Mouse (Mus musculus): ENCODE measurements around the gene Hps3. TPM values are rescaled to one million over a fixed set of nuclear protein-coding genes. Genes with fewer than 3 reads are reported as not detected.

Gene Hps3
- polyA plus RNA-seq, 1 experiment from 2014 or later, result 9.2 TPM

DNA sequence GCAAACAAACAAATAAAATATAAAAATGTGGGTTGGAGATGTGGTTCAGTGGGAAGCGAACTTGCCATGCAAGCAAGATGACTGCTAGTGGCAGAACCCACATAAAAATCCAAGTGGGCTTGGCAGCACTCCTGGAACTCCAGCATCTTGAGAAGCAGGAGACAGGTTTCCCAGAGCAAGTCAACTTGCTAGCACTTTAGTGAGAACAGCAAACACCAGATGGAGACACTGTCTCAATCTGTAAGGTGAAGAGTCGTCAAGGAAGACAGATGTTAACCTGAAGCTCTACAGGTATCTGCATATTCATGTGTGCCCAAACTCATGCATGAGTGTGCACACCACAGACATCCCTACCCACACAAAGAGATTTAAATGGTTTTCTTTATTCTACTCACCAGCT is 35.6 kb downstream of the Hps3 start:
- no peaks in the 10 kb centered on the region for H3K9me3 ChIP-seq
- H3K27me3 ChIP-seq (ENCODE audit: insufficient read depth, poor library complexity, severe bottlenecking), result no peaks in the 10 kb centered on the region
- WGBS, result 83% methylated on average over 2 of the region's 2 CpGs
- H3K4me3 ChIP-seq, result no peak overlapping the region
- no peak overlapping the region for H3K27ac ChIP-seq
- no peak for DNase-seq (ENCODE audit: low spot score)
- H3K4me1 ChIP-seq, result no peaks in the 10 kb centered on the region
- peaks cover 26% of the 10 kb centered on the region for H3K36me3 ChIP-seq

DNA sequence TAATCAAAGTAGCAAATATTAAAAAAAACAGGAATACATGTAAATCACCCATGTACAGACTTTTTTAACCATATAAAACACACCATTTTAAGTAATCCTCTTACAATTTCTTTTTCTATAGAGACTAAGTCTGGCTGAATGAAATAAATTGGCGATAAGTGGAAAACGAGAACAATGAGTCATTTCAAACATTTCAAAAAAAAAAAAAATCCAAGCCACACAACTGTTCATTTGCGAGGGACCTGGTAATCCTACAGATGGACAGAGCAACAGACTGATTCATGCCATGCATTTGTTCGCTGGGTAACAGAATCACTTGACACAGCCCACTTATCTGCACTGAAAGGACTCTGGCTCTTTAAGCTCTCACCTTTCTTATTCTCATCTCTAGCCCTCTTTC is 42.7 kb downstream of the Hps3 start:
- Histone ChIP-seq H3K27me3 (ENCODE audit: insufficient read depth, poor library complexity, severe bottlenecking) (no peaks in the 10 kb centered on the region), H3K4me1 (no peaks in the 10 kb centered on the region), H3K27ac (no peak overlapping the region), H3K9me3 (no peaks in the 10 kb centered on the region), H3K4me3 (no peak overlapping the region), H3K36me3 (peaks cover 4% of the 10 kb centered on the region)
- no peak for DNase-seq (ENCODE audit: low spot score)
- 80% methylated on average over 4 of the region's 4 CpGs for WGBS

DNA sequence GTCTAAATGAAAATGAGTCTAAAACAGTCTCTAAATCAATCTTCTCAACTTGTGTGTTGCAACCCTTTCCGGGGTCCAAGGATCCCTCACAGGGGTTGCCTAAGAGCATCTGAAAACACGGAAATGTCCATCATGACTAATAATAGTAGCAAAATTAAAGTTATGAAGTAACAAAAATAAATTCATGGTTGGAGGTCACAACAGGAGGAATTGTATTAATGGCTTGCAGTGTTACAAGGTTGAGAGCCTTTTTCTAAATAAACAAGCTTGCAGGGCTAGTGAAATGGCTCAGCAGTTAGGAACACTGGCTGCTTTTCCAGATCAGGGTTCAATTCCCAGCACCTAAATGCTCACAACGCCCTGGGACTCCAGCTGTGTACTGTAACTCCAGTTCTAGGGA is 45.1 kb downstream of the Hps3 start:
- H3K4me3 ChIP-seq, result no peak overlapping the region
- H3K27me3 ChIP-seq (ENCODE audit: insufficient read depth, poor library complexity, severe bottlenecking), result no peaks in the 10 kb centered on the region
- H3K4me1 ChIP-seq, result no peaks in the 10 kb centered on the region
- H3K9me3 ChIP-seq, result no peaks in the 10 kb centered on the region
- no peaks in the 10 kb centered on the region for H3K36me3 ChIP-seq
- DNase-seq (ENCODE audit: low spot score), result no peak
- 70% methylated on average over 3 of the region's 3 CpGs for WGBS
- H3K27ac ChIP-seq, result no peak overlapping the region

DNA sequence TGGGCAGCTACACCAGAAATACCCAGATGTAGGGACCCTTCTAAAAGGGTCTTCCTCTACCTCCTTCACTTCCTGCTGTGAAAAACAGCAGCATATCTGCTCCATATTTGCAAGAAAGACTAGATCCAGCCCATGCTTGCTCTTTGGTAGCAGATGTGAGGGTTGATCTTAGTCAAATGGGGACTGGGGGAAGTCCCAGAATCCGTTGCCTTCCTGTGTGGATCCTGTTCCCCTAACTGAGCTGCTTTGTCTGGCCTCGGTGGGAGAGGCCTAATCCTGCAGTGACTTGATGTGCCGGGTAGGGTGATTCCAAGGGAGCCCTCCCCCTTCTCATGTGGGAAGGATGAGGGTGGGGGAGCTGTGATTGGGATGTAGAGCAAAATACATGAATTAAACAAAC is 49.0 kb downstream of the Hps3 start:
- Histone ChIP-seq H3K27me3 (ENCODE audit: insufficient read depth, poor library complexity, severe bottlenecking) (no peaks in the 10 kb centered on the region), H3K9me3 (no peaks in the 10 kb centered on the region), H3K4me1 (no peaks in the 10 kb centered on the region), H3K27ac (no peak overlapping the region), H3K4me3 (no peak overlapping the region), H3K36me3 (no peaks in the 10 kb centered on the region)
- 28% methylated on average over 3 of the region's 3 CpGs for whole genome bisulfite sequencing
- DNase-seq (ENCODE audit: low spot score), result no peak

DNA sequence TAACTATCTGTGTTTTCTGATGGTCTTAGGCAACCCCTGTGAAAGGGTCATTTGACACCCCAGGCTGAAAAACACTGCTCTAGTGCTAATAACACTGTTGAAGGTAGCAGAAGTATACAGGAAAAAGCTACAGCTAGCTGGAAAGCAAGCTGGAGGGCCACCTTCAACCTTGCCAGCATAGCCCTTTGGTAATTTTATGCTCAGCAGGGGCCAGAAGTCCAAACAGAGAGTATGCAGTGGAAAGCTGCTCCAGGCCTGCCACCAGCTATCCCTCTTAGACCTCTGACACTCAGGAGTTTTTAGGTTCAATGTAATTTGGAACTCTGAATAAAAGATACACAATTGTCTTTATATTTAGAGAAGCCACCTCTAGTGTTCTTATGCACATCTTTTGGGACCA is 52.3 kb downstream of the Hps3 start:
- Histone ChIP-seq H3K9me3 (no peaks in the 10 kb centered on the region), H3K4me3 (no peak overlapping the region), H3K27ac (no peak overlapping the region), H3K4me1 (no peaks in the 10 kb centered on the region), H3K27me3 (ENCODE audit: insufficient read depth, poor library complexity, severe bottlenecking) (no peaks in the 10 kb centered on the region), H3K36me3 (no peaks in the 10 kb centered on the region)
- DNase-seq (ENCODE audit: low spot score), result no peak

DNA sequence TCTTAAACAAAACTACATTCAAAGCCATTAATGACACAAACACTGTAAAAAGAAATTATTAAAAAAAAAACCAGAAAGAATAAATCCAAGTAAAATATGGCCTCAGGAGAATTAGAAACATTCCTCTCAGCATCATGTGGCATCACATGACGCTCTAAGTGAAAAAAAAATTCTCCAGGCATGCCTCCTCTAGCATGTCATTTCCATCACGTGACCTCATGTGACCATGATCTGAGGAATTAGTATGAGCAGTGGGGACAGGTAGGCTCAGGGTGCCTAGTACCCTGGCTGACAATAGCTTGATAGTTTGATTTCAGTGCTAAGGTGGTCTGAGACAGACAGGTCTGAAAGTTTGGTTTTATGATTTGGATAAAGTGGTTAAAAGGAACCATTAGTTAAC is 54.0 kb downstream of the Hps3 start:
- DNase-seq (ENCODE audit: low spot score), result no peak
- Histone ChIP-seq H3K27me3 (ENCODE audit: insufficient read depth, poor library complexity, severe bottlenecking) (no peaks in the 10 kb centered on the region), H3K36me3 (no peaks in the 10 kb centered on the region), H3K9me3 (no peaks in the 10 kb centered on the region), H3K4me3 (no peak overlapping the region), H3K4me1 (no peaks in the 10 kb centered on the region), H3K27ac (no peak overlapping the region)
- 75% methylated on average over 2 of the region's 2 CpGs for WGBS

DNA sequence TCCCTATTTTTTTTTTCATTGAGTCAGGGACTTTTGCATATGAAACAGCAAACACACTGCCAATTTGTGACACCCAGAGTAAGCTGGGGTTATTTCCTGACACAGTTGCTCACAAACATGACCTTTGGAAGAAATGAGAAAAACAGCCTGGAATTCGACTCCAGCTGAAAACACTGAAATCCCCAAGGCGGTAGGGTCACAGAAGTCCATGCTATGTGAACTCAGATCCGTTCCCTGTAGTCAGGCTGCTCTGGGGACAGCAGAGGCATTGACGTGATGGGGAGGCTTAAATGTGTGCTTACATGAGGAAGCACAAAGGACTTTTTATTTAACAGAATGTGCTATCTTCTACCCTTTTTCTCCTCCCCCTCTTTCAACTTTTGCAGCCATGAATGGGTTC is 56.6 kb downstream of the Hps3 start:
- H3K4me1 ChIP-seq, result no peaks in the 10 kb centered on the region
- H3K27ac ChIP-seq, result no peak overlapping the region
- DNase-seq (ENCODE audit: low spot score), result no peak
- 52% methylated on average over 4 of the region's 4 CpGs for WGBS
- no peak overlapping the region for H3K4me3 ChIP-seq
- no peaks in the 10 kb centered on the region for H3K36me3 ChIP-seq
- H3K9me3 ChIP-seq, result no peaks in the 10 kb centered on the region
- H3K27me3 ChIP-seq (ENCODE audit: insufficient read depth, poor library complexity, severe bottlenecking), result no peaks in the 10 kb centered on the region

DNA sequence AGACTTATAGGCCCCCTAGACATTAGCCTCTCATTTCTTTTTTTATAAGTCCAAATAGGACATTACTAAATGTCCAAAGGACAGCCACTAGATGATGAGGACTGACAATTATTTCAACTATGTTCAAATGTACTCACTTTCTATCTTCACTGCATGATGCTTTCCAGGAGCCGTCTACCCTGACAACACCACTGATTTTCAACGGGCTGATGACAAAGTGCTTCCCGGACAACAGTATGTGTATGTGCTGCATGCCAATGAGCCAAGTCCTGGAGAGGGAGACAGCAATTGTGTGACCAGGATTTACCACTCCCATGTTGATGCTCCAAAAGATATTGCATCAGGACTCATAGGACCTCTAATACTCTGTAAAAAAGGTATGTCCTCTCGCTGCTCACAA is 69.0 kb downstream of the Hps3 start:
- Histone ChIP-seq H3K36me3 (no peaks in the 10 kb centered on the region), H3K27ac (no peak overlapping the region), H3K4me3 (no peak overlapping the region), H3K4me1 (peaks cover 12% of the 10 kb centered on the region; the same call in 1 of the 2 replicates), H3K27me3 (ENCODE audit: insufficient read depth, poor library complexity, severe bottlenecking) (no peaks in the 10 kb centered on the region), H3K9me3 (no peaks in the 10 kb centered on the region)
- DNase-seq (ENCODE audit: low spot score), result no peak
- WGBS, result 46% methylated on average over 4 of the region's 4 CpGs

DNA sequence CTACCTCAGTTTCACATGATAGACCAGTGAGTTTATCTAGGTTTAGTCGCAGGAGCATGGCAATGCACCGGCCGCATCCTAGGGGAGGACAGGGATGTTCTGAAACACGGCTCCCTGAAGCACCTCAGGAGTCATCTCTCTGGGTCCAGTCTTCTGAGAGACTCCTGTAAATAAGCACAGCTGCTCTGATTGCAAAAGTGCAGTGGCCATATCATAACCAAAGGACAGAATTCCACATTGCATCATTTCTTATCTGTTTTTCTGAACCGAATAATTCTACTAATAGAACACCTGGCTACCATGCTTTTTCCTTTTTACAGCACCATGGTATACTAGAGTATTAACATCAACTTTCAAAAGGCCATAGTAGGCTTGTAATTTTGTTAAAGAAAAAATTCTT is 69.9 kb downstream of the Hps3 start:
- WGBS, result 78% methylated on average over 5 of the region's 5 CpGs
- H3K27me3 ChIP-seq (ENCODE audit: insufficient read depth, poor library complexity, severe bottlenecking), result no peaks in the 10 kb centered on the region
- no peak overlapping the region for H3K27ac ChIP-seq
- no peak overlapping the region for H3K4me3 ChIP-seq
- H3K9me3 ChIP-seq, result no peaks in the 10 kb centered on the region
- H3K4me1 ChIP-seq, result peaks cover 12% of the 10 kb centered on the region; the same call in 1 of the 2 replicates
- DNase-seq (ENCODE audit: low spot score), result no peak
- no peaks in the 10 kb centered on the region for H3K36me3 ChIP-seq

DNA sequence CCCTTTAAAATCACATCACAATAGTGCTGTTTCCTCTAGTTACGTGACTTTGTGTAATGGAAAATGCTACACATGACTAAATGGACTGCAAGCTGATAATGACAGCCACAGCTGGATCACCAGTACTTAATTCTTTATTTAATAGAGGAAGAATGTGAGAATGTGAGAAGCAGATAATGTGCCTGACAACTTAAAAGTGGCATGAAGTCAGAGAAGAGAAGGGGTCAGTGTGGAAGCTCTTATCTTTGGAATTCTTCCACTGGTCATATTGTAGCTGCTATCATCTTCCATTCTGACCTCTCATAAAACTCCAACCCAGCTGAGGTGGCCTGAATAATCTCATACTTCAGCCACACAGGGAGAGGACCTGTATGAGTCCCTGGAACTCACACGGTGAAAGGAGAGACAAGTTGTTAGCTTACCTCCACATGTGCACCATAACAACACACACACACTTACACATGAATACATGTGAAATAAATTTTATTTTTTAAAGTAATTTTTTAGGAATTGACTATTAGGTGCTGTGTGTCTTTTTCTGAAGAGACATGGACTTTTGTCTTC is 70.4 kb downstream of the Hps3 start:
- Histone ChIP-seq H3K4me1 (peaks cover 12% of the 10 kb centered on the region; the same call in 1 of the 2 replicates), H3K4me3 (no peak overlapping the region), H3K27me3 (ENCODE audit: insufficient read depth, poor library complexity, severe bottlenecking) (no peaks in the 10 kb centered on the region), H3K27ac (no peak overlapping the region), H3K9me3 (no peaks in the 10 kb centered on the region), H3K36me3 (no peaks in the 10 kb centered on the region)
- no peak for DNase-seq (ENCODE audit: low spot score)
- WGBS, result 38% methylated on average over 2 of the region's 2 CpGs

DNA sequence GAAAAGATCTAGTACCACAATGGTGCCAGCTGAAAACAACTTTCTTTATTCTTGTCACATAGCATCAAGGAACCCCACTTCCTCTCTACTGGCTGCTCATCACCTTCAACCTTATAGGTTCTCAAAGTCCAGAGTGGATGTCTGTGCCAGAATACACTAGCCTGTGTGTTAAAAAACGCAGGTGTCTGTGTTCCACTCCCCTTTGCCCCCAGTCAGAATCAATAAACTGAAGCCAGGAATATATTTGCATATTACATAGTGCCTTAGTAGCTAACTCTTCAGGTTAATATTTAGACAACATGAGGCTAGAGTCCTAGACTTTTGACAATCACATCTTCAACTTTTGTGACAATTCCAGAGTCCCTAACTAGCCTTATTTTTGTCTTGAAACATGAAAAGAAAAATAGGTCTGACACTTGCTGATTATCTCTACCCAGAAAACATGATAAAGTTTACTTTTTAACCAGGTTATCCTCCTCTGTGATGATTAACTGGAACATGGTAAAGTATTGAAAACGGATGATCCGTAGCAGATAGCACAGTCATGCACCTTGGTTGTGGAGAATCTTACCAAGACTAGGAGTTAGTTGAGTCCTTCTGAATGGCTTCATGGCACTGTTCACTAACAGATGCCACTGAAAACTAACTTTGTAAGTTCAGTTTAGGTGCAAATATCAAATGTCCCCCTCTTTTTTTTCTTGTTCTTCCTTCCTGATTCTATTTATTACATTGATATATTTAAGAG is 72.2 kb downstream of the Hps3 start:
- Histone ChIP-seq H3K9me3 (no peaks in the 10 kb centered on the region), H3K27me3 (ENCODE audit: insufficient read depth, poor library complexity, severe bottlenecking) (no peaks in the 10 kb centered on the region), H3K4me3 (no peak overlapping the region), H3K4me1 (peaks cover 12% of the 10 kb centered on the region; the same call in 1 of the 2 replicates), H3K36me3 (no peaks in the 10 kb centered on the region), H3K27ac (no peak overlapping the region)
- DNase-seq (ENCODE audit: low spot score), result no peak
- 80% methylated on average over 3 of the region's 3 CpGs for WGBS

DNA sequence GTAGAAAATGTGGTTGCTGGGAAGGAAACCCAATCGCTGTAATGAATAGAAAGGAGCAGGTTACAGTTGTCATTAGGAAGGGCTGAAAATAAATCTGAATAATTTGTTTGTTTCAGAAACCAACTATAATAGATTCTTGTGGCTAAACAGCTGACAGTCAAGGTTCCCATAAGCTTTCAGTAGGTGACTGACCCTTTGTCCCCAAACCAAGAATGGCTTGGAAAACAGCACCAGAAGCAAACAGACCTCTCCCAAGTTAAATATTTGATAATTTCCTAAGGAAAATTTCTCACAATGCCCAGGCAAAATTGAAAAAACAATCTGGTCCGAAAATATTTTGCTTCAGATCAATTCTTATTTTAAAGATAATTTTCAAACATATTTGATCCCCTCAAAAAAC is 73.8 kb downstream of the Hps3 start:
- Histone ChIP-seq H3K4me3 (no peak overlapping the region), H3K27me3 (ENCODE audit: insufficient read depth, poor library complexity, severe bottlenecking) (no peaks in the 10 kb centered on the region), H3K9me3 (no peaks in the 10 kb centered on the region), H3K4me1 (peaks cover 12% of the 10 kb centered on the region; the same call in 1 of the 2 replicates), H3K27ac (no peak overlapping the region), H3K36me3 (no peaks in the 10 kb centered on the region)
- 73% methylated on average over 2 of the region's 2 CpGs for WGBS
- no peak for DNase-seq (ENCODE audit: low spot score)

DNA sequence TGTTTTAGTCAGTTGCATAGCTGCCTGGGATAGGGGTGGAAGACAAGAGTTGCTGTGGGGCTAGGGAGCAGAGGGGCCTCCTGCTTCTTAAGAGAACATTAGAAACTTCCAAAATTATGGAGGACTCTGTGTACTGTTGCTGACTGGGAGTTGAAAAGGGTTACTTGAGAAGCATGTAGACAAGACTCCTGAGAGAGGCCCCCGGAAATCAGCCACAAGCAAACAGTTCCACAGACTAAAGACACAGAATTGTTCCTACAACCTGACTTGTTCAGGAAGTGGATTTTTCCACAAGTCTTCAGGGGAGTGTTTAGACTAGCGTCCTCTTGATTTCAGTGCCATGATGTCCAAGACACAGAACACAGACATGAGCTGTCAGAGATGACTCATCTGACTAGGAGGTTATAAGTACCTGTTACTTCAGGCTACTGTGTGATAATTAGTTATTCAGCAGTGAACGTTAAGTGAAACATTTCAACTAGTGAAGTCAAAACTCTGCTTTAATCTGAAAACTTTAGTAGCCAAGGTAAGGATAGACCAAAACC is 74.5 kb downstream of the Hps3 start:
- DNase-seq (ENCODE audit: low spot score), result no peak
- Histone ChIP-seq H3K27me3 (ENCODE audit: insufficient read depth, poor library complexity, severe bottlenecking) (no peaks in the 10 kb centered on the region), H3K4me3 (no peak overlapping the region), H3K27ac (no peak overlapping the region), H3K36me3 (no peaks in the 10 kb centered on the region), H3K4me1 (peaks cover 12% of the 10 kb centered on the region; the same call in 1 of the 2 replicates), H3K9me3 (no peaks in the 10 kb centered on the region)
- whole genome bisulfite sequencing, result 57% methylated on average over 3 of the region's 3 CpGs

Data from heart, embryonic 10.5 days (tissue).